Mouse (Mus musculus) ovary, postnatal 36 days (tissue): ENCODE data around the gene Rpain.

Experiments used
- DNase-seq: peaks from one replicate; pipeline ENCODE4 v3.0.0; 2022; ENCODE audit warnings: low spot score, mixed read lengths

Gene Rpain

DNA sequence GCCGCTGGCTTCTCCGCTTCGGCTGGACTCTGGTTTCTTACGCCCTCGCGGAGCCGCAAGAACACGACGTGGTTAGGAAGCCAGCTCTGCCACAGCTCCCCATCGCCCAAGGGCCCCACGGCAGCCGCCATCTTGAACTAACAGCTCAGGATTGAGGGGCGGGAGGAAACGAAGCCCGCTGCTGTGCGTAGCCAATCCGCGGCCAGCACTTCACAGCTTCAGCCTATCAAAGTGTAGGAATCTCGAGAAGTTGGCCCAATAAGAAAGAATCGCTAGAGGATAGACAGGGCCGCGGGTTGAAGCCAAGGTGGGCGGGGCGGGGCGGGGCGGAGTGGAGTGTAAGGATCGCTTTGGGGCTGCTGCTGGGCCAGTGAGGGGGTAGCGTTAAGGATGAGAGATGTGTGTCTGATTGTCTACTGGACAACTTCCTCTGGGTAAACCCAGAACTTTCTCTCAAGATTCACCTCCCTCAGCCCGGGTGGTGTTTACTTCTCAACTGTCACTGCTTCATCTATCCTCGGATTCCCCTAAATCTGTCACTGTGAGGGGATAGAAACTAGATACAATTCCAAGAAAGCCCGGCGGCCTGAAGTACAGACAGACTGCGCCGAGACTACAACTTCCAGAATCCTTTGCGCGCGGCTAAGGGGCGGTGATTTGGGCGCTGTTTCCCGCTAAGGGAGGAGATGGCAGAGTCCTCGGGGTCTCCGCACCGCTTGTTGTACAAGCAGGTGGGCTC lies at the start of gene Rpain, which contains the start of gene Nup88:
TSS of gene Rpain (plus strand) at position 393 of the 739 bp plus-strand sequence.
TSS of gene Nup88 (minus strand) at position 153 of the 739 bp plus-strand sequence.
- DNase-seq: peak; percentile 88

DNA sequence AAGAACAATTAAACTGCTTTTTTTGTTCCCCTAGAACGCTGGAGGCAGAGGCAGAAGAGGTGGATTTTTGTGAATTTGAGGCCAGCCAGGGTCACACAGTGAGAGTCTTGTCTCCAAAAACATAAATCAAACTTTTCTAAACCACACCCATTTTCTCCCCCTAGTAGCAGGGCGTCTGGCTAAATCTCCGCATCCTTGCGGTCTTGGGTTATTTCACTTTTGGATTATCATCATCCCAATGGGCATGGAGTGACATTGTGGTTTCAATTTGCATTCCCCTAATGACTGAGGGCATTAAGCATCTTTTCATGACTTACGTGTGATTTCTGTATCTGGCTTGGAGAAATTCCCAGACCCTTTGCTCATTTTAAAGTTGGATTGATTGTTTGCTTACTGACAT lies 38.6 kb upstream of the Rpain start:
- DNase-seq: no peak

DNA sequence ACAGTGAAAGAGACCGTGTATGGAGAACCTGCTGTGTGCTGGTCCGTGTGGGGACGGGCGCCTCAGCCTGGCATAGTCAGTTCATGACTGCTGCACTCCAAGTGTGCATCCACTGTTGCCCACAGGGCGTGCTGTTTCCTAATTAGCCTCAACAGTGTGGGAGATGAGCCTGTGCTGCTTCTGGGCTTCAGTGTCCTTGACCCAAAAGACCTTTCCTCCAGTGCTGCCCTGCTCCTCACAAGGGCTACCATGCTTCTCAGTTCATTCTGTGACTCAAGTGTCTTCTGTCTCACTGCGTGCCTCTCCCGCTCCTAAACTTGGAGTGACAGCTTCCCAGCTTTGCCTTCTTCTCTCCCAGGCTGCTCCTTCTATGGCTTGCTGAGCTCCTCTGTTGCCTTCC lies 34.7 kb upstream of the Rpain start:
- no peak for DNase-seq

DNA sequence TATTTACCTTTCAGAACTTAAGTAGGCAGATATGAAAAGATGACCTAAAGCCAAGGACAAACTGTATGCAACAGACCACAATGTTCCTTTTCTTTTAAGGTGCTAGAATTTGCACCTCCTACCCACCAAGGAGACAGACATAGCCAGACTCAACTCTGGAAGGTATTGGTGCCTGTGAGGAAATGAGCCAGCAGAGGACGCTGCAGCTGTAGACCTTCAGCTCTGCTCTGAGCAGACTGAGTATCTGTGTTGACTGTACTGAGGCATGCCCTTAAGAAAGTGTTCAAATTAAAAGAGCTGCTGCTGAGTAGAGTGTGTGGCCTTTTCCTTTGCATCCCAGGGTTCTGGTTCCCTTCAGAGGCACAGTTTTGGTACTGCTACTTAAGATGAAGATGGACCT lies 27.4 kb upstream of the Rpain start:
- DNase-seq: no peak

DNA sequence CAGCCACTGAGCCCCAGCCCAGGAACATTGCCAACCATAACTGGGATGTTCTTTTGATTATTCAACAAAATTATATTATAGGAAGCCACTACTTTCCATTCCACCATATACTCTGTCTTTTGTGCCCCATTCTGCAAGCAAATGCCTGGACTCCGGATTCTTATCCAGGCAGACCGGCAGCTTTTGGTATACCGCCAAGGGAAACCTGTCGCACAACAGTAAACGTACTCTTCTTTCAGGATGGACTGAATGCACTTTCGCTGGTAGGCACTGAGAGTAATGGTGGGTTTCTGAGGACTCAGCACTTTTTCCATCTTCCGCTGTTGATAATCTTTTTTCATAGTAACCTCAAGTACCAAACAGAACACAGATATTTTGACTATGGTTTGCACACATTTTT lies 26.4 kb upstream of the Rpain start:
- DNase-seq: no peak

DNA sequence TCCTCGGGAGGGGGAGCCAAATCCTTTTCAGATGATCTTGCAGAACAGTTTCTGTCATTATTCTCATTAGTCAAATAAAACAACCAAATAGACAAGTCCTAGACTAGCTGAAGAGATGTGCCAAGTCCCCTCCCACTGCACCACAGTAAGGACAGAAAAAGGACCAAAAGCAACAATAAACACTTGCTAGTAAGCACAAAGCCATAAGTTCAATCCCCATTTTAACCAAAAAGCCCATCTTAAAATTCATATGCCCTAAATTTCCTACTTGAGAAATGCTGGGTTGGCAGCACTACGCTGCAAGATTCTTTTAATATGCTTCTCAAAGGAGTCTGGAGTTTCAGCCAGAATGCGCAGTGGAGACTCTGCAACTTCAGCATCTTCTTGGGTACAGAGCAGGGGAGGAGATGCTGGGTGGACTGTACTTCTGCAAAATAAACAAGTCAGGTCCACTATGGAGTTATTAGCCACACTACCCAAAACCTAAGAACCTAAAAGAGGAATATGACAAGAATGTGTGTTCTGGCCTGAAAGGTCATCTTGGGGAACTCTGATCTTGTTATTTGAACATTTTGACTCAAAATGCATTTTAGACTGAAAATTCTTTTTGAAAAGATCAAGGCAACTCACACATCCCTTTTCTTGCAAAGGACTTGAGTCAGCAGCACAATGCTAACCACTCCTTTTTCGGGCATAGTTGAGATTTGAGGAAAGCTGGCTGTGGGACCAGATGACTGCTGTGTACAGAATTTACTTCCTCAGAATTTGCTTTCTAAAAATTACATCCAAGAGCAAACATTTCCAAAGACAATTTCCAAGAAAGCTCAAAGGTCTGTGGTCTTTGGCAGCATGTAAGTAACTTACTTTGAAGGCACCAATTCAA lies 24.8 kb upstream of the Rpain start:
- no peak for DNase-seq

DNA sequence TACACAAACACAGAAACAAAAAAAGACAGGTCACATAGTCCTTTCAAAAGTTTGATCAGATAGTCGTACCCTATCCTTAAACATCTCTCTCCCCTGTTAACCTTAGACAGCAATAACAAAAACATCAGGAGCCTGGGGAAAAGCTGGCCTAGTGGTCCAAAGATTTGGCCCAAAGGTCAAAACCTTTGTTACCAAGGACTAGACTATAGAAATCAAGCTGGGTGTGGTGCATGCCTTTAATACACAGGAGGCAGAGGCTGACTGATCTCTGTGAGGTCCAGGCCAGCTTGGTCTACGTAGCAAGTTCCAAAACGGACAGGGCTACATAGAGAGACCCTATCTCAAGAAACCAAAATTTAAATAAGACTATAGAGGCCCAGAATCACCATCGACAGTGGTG lies 15.3 kb upstream of the Rpain start:
- no peak for DNase-seq

DNA sequence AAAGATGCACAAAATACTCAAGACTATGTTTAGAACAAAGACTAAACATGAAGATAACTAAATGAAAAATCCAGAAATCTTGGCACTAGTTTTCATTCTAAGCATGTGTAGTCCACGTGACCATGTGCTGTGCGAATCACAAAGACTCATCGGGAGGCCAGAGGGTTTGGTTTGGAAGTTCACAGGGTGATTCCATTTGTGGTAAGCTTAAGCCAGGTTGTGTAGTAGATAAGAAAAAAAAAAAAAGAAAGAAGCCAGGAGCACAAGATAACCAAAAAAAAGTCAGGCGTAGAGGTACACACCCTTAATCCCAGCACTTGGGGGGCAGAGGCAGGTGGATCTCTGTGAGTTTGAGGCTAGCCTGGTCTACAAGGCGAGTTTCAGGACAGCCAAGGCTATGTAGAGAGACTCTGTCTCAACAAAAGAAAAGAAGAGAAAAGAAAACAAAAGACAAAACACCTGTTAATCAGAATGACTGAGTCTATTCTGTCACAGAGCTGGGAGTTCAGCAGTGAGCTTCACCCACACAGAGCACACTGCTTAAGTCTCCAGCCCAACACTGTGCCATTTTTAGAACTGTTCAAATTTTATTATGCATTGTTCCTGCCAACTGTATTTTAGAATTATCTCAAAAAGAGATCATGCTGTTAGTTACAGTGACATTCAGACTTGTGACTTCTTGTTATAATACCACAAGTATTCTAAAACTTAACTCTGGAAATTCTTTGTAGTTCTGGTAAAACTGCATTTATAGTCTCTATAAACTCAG lies 9.0 kb upstream of the Rpain start:
- no peak for DNase-seq

DNA sequence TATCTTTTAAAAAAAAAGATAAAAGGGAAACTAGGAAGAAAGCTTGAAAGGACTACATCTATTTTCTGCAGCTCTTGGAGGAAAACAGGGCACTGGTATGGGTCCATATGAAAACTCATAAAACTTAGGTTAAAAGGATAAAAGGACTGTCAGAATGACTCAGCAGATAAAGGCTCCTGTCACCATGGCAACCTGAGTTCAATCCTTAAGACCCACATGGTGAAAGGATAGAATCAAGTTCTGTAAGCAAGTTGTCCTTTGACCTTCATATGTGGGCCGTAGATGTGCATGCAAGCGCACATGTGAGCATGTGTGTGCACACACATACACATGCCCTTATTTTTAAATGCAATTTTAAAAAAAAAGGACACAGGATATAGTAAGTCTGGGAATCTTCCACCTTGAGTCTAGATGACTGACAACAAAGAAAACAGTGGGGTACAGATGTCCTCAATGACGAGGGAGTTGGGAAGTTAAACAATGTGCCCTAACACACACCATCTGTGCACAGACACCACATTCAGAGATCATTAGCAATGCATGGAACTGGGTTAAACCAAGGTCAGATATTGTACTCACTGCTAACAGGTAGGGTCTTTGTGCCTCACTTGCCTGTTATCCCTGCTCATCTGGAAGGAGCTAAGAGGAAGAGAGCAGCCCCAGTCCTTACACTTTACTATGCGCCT lies 5.6 kb upstream of the Rpain start:
- DNase-seq: no peak

DNA sequence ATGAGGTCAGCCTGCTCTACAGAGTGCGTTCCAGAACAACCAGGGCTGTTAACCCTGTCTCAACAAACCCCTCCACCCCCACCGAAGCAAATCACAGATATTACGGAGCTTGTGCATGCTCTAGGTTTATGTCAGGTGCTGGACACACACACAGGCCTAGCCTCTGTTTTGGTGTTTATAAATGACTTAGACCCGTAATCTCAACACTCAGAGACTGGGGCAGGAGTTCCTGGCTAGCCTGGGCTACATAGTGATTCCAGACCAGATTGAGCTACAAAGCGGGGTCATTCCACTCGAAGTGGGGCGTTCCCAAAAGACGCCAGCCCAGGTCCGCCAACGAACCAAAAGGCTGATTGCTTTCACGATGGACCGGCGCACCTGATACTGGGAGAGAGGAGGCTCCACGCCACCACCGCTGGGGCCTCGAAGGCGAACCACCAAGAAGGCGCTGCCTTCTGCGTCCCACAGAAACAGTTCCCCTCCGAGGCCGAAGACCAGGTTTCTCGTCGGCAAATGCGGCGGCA lies 680 bp upstream of the Rpain start:
- DNase-seq: no peak

DNA sequence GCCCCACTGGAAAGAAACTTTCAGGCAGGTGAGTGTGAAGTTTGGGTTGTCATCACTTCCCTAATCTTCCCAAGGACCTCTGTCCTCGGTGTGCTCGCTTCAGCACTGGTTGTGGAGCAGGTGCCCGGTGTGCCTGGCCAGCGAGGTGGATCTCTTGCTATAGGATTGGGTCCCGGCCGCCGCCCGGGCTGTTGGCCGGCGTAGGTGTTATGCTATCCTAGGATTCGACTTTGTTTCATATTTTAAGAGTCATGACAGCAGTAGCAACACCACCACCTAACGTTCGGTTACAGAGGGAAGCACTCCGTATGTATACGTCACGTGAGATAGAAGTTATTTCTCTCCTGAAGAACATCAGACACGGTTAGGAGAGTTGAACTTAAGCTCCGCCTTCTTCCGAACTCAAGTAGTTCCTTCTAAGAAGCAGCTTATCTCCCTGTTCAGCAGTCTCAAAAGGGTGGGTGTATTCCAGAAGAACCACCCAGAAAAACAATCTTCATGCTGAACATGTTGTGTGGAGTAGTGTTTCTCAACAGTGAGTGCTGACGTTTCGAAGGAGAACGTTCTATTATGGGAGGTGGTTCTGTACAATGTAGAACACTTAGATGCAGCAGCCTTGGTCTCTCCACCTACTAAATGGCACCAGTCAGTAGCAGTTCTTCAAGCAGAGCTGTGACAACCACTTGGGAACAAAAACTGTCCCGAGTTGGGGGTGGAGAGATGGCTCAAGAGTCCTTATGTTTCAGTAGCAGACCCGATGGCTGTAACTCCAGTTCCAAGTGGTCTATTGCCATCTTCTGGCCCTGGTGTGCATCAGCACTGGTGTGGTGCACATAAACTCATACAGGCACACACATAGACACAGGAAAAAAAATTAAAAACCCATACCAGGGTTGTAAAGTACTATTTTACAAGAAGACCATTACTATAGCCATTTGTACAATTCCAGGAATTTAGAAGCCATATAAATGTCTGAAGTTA lies 837 bp downstream of the Rpain start:
- DNase-seq: no peak

DNA sequence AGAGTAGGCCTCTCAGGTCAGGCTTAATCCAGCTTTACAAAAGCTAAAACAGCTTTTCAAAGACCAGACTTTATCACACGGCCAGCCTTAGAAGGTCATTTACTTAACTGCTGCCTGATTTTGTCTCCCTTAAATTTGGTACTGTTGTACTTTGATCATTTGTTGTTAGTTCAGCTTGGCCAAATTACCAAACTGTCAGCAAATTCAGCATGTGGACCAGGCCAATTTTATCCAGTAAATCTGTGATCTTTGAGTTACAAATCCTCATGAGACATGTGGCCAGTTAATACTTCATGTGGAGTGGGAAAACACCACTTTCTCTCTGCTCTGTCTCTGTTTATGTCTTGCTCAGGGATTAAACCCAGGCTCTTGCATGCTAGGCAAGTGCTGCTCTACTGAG lies 2.6 kb downstream of the Rpain start:
- DNase-seq: no peak

DNA sequence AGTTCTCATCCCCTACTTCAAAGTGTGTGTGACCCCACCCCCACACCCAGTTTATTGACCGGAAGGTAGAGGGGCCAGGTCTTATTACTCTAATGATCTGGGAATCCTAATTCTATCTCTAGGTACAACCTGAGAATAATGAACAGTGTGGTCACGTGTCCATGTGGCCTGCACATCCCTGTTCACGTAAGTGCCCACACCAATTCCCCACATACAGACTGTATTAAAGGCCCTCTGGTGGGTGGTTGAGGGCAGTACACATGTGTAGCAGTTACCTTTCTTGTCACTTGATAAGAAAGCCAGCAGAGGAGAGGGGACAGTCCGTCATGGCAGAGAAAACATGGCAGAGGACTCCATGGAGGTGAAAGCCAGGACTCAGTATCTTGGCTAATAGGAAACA lies 3.9 kb downstream of the Rpain start:
- DNase-seq: no peak

DNA sequence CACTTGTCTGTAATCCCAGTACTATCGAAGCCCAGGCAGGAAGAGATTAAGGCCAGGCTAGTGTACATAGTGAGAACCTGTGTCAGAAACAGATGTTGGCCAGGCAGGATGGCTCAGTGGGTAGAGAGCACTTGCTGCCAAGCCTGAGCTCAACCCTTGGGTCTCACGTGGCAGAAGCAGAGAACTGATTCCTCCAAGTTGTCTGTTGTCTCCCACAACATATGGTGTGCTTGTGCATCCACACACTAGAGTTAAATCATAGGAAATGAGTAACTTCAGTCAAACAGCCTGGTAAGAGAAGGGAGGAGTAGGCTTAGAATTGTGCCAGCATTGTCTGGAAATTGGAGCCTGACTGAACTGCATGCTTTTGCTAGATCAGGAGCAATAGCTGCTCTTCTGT lies 5.2 kb downstream of the Rpain start:
- DNase-seq: no peak

DNA sequence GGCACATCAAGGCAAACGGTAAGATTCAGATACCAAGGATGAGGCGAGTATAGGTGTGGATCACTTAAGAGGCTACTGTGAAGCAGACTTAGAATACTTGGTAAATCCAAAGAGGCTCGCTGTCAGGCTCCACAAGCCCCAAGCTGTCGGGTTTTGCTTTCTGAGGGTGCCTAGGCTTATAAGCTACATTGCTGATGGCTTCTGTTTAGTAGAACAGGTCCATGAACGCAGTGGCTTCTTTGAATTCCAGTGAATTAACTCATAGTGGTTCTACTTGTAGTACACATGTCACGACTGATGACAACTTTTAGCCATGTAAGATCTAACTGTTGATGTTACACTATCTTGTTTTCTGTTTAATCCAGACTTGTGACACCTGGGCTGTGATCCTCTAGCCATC lies 7.3 kb downstream of the Rpain start:
- DNase-seq: no peak

DNA sequence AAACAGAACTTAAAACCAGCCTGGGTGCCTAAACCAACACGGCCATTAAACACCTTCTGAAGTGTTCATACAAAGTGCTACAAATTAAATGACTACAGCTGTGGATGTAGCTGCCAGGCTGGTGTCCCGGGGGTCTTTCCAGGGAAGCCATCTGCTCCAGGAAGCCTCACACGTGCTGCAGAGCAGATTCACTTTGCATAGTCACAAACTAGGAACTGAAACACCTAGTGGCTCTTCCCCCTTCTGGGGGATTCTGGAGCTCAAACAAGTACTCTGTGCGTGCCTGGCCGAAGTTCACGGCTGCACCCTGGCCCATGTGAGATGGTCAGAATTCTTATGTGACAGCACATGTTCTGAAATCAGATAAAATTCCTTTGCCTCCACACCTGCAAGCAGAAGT lies 10.2 kb downstream of the Rpain start:
- no peak for DNase-seq

DNA sequence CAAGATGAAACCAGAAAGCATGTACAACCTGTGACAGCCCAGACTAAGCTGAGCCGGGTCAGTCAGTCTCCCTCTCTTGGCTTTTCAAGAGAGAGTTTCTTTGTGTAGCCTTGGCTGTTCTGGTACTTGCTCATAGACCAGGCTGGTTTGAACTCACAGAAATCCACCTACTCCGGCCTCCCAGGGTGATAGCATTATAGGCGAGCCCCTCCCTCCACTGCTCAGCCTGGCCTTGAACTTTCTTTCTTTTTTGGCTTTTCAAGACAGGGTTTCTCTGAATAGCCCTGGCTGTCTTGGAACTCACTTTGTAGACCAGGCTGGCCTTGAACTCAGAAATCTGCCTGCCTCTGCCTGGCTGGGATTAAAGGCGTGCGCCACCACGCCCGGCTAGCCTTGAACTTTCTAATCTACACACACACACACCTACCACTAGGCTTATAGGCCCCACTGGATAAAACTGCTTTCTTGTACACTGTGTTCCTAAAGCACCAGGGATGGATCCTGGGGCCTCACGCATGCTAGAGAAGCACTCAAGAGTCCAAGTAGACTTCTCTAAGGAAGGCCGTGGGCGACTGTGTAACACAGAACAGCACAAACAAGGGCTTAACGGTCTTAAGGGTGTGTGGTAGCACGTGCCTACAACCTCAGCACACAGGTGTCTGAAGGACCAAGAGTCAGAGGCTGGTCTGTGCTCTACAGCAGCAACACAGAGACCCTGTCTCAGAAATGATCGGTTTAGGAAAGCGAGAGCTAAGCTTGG lies 10.9 kb downstream of the Rpain start:
- DNase-seq: no peak

DNA sequence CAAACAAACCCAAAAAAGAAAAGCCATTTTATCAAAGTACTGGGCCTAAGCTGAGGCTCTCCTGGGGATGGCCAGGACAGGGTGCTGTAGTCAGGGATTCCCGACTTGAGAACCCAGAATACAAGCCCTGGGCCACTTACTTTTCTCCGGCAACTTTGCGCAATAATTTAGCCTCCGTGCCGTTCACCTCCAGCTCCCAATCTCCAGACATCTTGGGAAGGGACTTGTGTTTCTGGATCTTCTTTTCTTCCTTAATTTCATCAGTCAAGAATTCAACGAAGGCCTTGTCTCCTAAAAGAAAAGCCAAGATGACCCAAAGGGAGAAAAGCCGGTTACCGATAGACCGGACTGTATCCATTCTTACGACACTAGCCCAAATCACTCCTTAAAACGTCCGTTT lies 12.0 kb downstream of the Rpain start:
- no peak for DNase-seq

DNA sequence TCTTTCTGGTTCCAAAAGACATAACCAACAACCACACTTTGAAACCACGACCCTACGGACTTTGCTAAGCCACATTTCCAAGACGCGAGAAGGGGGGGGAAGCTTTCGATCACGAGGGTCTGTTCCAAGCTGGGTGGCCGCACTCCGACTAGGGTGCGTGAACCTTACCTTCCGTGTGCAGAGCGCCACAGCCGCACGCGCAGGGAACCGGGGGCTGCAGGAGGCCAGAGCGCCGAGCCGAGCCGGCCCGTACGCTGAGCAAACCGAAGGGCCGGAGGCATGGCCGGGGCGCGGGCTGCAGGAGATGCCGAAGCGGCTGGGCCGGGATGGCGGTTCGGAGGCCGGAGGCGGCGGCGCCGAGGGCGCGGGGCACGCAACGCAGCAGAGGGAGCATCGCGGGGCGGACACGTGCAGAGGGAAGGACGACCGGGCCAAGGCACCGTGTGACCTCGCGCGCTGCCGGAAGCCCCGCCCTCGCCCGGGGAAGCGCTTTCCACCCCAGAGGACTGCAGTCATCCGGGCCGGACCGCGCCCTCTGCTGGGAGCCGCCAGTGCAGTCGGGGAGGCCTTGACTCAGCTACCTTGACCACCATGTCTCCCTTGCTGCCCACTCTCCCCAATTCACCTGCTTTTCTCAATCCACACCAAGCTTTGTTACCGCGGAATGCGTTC lies 12.7 kb downstream of the Rpain start, which contains the start of gene C1qbp:
TSS of gene C1qbp (minus strand) at position 470 of the 672 bp plus-strand sequence.
- peak; percentile 95 for DNase-seq
